Mouse (Mus musculus) midbrain, embryonic 16.5 days (tissue): ENCODE data around the gene Fstl4. TPM values are rescaled to one million over a fixed set of nuclear protein-coding genes. Genes with fewer than 3 reads are reported as not detected.

ENCODE experiments used
- ATAC-seq: fragments of 200-750 bp; cut with Nextera tagmentation; 2 replicates; pipeline ENCODE4 v1.8.0; 2017; ENCODE audit warnings: moderate TSS enrichment
- H3K27ac ChIP-seq: fragments of 300-500 bp; sonication (generic); 2 replicates; pipeline ENCODE4 v1.5.1; 2014; ENCODE audit warnings: mild to moderate bottlenecking, low read length, mixed read lengths
- H3K27me3 ChIP-seq: fragments of 300-500 bp; sonication (generic); 2 replicates; pipeline ENCODE4 v1.6.1; 2014; ENCODE audit warnings: low read depth, low read length, mixed read lengths; ENCODE audit not compliant: control insufficient read depth, insufficient read depth
- H3K36me3 ChIP-seq: fragments of 300-500 bp; sonication (generic); 2 replicates; pipeline ENCODE4 v1.6.1; 2014; ENCODE audit warnings: mild to moderate bottlenecking, low read length, moderate library complexity, mixed read lengths; ENCODE audit not compliant: control insufficient read depth, insufficient read depth
- H3K4me1 ChIP-seq: fragments of 300-500 bp; sonication (generic); 2 replicates; pipeline ENCODE4 v1.6.1; 2014; ENCODE audit warnings: mild to moderate bottlenecking, low read length, mixed read lengths; ENCODE audit not compliant: control insufficient read depth, insufficient read depth
- H3K4me2 ChIP-seq: fragments of 300-500 bp; sonication (generic); 2 replicates; pipeline ENCODE4 v1.6.1; 2014; ENCODE audit warnings: mild to moderate bottlenecking, low read length, mixed read lengths
- H3K4me3 ChIP-seq: fragments of 300-500 bp; sonication (generic); 2 replicates; pipeline ENCODE4 v1.5.1; 2014; ENCODE audit warnings: low read depth, mild to moderate bottlenecking, low read length, moderate library complexity, mixed read lengths
- H3K9ac ChIP-seq: fragments of 300-500 bp; sonication (generic); 2 replicates; pipeline ENCODE4 v1.6.1; 2014; ENCODE audit warnings: low read depth, low read length, mixed read lengths
- H3K9me3 ChIP-seq: fragments of 300-500 bp; sonication (generic); replicated peaks from 2 replicates; pipeline ENCODE4 v1.6.1; 2014; ENCODE audit warnings: mild to moderate bottlenecking, low read length, mixed read lengths; ENCODE audit not compliant: control insufficient read depth, poor library complexity, severe bottlenecking
- WGBS: fragments of 180-500 bp; shearing (Covaris S2); extraction: QIAGEN DNeasy Blood & Tissue Kit; methylation state at CpG from one replicate; pipeline ENCODE4 v1.1.7; 2014; 5-methylcytosine and 5-hydroxymethylcytosine counted together
- polyA plus RNA-seq: library from polyadenylated mRNA; unstranded; fragments of >200 nt; fragmentation: Nextera tagmentation; extraction: Ambion mirVana; gene quantifications from 2 replicates; pipeline ENCODE4 v1.2.1, GENCODE M21; 2015

Gene Fstl4
- polyA plus RNA-seq, 1 experiment from 2014 or later = 10.3 TPM

DNA sequence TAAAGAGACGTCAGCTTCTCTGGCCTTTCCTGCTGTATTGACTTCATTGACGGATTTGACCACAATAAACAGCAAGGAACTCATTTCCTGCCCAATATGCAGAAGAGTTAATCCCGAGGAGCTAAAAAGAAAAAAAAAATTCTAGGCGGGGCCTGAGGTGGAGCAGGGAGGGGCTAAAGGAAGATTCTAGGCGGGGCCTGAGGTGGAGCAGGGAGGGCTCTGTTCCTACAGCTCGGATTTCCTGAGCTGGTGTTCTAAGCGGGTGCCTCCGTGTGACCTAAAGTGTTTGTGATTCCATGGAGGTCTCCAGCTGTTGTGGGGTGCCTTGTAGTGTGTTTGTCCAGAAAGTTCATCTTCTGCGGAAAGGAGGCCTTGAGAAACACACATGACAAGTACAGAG is 25.2 kb upstream of the Fstl4 start:
- no peaks in the 10 kb centered on the region for H3K9me3 ChIP-seq
- no peak for ATAC-seq
- H3K36me3 ChIP-seq = no peaks in the 10 kb centered on the region
- H3K27ac ChIP-seq = no peak overlapping the region
- H3K4me1 ChIP-seq = no peaks in the 10 kb centered on the region; the same call in 1 of the 2 replicates
- H3K4me3 ChIP-seq = no peak overlapping the region
- no peak overlapping the region for H3K4me2 ChIP-seq
- H3K27me3 ChIP-seq = no peaks in the 10 kb centered on the region
- H3K9ac ChIP-seq = no peak overlapping the region
- WGBS = 17% methylated on average over 9 of the region's 9 CpGs

DNA sequence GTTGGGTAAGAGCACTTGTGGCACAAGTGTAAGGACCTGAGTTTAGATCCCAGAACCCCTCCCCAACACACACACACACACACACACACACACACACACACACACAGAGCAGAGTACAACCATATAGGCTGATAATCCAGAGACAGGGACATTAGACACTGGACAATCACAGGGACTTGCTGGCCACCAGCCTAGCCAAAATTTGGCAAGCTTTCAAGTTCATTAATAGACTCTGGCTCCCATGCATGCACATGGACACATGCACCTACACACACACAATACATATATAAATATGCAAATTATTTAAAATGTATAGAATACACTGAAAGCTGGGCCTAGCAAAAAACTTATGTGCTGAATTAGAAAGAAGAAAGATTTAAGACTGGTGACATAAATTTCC is 24.0 kb upstream of the Fstl4 start:
- Histone ChIP-seq H3K27me3 (no peaks in the 10 kb centered on the region), H3K4me1 (no peaks in the 10 kb centered on the region; the same call in 1 of the 2 replicates), H3K36me3 (no peaks in the 10 kb centered on the region), H3K4me2 (no peak overlapping the region), H3K9me3 (no peaks in the 10 kb centered on the region), H3K4me3 (no peak overlapping the region), H3K9ac (no peak overlapping the region), H3K27ac (no peak overlapping the region)
- no peak for ATAC-seq

DNA sequence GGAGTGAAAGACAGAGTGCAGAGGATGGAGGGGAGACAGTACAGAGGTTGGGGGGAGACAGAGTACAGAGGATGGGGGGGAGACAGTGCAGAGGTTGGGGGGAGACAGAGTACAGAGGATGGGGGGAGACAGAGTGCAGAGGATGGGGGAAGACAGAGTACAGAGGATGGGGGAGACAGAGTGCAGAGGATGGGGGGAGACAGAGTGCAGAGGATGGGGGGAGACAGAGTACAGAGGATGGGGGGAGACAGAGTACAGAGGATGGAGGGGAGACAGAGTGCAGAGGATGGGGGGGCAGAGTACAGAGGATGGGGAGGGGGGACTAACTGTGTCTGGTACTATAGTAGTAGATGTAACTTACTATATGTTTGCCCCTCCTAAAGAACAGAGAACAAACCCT is 20.5 kb upstream of the Fstl4 start:
- Histone ChIP-seq H3K27ac (no peak overlapping the region), H3K4me2 (no peak overlapping the region), H3K9me3 (no peaks in the 10 kb centered on the region), H3K27me3 (no peaks in the 10 kb centered on the region), H3K4me1 (no peaks in the 10 kb centered on the region), H3K4me3 (no peak overlapping the region), H3K36me3 (no peaks in the 10 kb centered on the region), H3K9ac (no peak overlapping the region)
- ATAC-seq = no peak

DNA sequence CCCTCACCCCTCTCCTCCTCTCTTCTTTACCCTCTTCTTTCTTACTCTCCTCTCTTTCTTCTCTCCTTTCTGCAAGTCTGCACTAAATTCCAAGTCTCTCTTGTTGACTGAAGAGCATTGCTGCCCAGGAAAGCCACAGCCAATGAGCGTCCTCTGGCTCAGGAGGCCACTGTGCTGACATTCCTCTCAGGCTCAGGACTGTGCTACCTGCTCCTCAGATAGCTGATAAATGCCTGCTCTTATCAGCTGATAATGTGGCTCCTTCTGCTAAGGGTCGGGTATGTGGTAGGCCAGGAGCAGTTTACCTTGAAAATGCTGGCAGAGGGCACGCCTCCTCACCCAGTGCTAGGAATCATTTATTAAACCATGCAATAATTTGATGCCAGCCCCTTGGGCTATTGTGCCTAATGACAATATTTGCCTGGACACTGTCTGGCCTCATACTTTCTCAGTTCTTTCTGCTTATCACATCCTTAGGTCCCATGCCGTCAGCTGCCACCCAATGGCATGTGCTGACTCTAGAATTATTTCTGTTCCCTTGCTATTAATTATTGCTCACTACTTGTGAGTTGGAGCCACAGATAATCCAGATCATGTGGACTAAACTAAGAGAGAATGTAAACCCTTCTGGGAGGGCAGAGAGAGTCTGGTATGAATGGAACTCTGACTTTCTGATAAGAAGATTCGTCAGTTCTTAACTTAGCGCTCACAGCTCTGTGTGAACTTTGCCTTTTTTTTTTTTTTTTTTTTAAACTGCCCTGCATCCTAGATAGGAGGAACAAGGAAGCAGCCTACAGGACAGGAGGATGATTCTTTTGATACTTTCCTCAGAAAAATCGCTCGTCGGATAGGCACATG is 19.6 kb upstream of the Fstl4 start:
- no peaks in the 10 kb centered on the region for H3K4me1 ChIP-seq
- WGBS = 67% methylated on average over 9 of the region's 9 CpGs
- H3K27ac ChIP-seq = no peak overlapping the region
- no peak for ATAC-seq
- no peak overlapping the region for H3K4me2 ChIP-seq
- no peaks in the 10 kb centered on the region for H3K9me3 ChIP-seq
- no peak overlapping the region for H3K9ac ChIP-seq
- no peaks in the 10 kb centered on the region for H3K36me3 ChIP-seq
- no peaks in the 10 kb centered on the region for H3K27me3 ChIP-seq
- no peak overlapping the region for H3K4me3 ChIP-seq

DNA sequence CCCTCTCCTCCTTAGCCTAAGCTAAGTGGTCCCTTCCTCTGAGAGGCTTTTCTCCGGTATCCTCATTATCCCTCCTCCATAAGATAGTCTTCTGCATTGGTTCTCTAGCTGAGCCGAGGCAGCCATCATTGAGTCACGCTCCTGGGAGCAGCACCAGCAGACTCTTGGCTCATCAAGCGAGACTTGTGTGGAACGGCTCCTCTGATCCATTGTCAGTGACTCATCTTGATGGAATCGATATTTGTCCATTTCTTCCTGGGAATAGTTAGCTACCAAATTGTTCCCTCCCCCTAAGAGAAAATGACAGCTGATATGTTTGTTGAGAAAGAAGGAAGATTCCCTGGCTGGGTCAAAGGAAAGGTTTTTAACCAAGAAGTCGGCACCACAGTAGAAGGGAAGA is 17.2 kb upstream of the Fstl4 start:
- no peaks in the 10 kb centered on the region for H3K4me1 ChIP-seq
- no peak overlapping the region for H3K4me3 ChIP-seq
- H3K9ac ChIP-seq = no peak overlapping the region
- H3K9me3 ChIP-seq = no peaks in the 10 kb centered on the region
- no peak overlapping the region for H3K27ac ChIP-seq
- no peaks in the 10 kb centered on the region for H3K27me3 ChIP-seq
- 78% methylated on average over 7 of the region's 7 CpGs for WGBS
- no peak for ATAC-seq
- H3K36me3 ChIP-seq = no peaks in the 10 kb centered on the region
- no peak overlapping the region for H3K4me2 ChIP-seq

DNA sequence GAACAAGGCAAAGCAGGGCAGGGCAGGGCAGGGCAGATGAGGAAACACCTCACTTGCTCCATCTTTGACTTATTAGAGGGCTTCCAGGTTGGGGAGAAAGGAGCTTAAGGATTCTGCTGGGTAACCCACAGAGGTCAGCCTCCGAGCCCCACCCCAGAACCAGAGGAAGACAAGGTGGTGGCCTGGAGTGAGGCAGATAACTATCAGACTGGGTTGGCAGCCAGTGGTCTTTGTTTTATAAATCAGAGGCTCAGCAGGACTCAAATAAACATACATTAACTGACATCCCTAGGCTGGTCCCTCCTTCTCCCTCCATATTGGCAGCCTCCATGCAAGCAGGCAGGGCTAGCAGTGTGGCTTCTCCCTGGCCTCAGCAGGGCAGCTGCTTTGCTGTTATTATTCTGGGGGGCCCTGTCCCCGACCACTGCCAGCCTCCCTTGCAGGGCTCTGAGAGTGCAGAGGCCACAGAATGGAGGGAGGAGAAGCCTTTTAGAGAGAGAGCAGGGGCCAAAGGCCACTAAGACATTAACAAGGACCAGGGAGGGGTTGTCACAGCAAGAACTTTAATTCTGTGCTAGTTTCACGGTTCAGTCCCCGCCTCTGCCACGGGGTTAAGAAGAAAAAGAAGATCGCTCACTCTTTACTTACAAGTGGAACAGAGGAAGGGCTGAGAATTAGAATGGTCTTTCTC is 16.5 kb upstream of the Fstl4 start:
- H3K27me3 ChIP-seq = no peaks in the 10 kb centered on the region
- no peak overlapping the region for H3K9ac ChIP-seq
- WGBS = 20% methylated on average over 6 of the region's 6 CpGs
- no peak overlapping the region for H3K27ac ChIP-seq
- no peak for ATAC-seq
- H3K4me2 ChIP-seq = no peak overlapping the region
- H3K9me3 ChIP-seq = no peaks in the 10 kb centered on the region
- no peak overlapping the region for H3K4me3 ChIP-seq
- H3K36me3 ChIP-seq = no peaks in the 10 kb centered on the region
- no peaks in the 10 kb centered on the region for H3K4me1 ChIP-seq

DNA sequence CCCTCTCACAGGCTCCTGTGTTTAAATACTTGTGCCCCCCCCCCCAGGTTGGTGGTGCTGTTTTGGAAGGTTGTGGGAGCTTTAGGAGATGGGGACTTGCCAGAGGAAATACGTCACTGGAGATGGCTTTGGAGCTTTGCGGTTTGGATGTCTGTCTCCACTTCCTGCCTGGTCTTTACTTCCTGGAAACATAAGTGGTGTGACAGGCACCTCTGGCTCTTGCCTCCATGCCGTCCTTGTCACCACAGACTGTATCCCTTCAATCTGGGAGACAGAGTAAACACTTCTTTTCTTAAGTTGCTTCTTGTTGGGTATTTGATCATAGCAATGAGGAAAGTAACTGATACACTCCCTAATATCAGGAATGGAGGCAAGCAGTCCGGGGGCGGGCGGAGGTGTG is 14.4 kb upstream of the Fstl4 start:
- Histone ChIP-seq H3K27me3 (no peaks in the 10 kb centered on the region), H3K9ac (no peak overlapping the region), H3K4me2 (no peak overlapping the region), H3K4me1 (no peaks in the 10 kb centered on the region), H3K36me3 (no peaks in the 10 kb centered on the region), H3K9me3 (no peaks in the 10 kb centered on the region), H3K4me3 (no peak overlapping the region), H3K27ac (no peak overlapping the region)
- whole genome bisulfite sequencing = 90% methylated on average over 6 of the region's 6 CpGs
- ATAC-seq = no peak

DNA sequence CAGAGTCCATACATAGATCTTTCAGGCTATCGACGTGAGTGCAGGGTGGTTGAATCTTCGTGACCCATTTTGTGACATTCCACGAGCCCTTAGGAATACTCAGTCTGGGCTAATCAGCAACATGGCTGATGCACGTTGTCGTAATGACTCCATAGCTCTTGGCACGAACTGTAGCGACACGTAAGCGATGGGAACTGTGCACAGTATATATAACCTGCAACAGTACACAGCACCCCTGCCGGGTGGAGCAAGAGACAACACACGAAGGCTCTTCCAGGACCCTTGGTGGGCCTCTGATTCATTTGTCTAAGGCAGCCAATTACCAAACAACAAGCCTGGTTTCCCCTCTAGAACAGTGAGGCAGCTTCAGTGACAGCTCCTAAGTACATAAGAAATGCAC is 11.9 kb upstream of the Fstl4 start:
- no peak overlapping the region for H3K27ac ChIP-seq
- H3K4me1 ChIP-seq = no peaks in the 10 kb centered on the region
- no peaks in the 10 kb centered on the region for H3K27me3 ChIP-seq
- H3K9me3 ChIP-seq = no peaks in the 10 kb centered on the region
- no peaks in the 10 kb centered on the region for H3K36me3 ChIP-seq
- no peak overlapping the region for H3K4me2 ChIP-seq
- 88% methylated on average over 12 of the region's 12 CpGs for WGBS
- no peak overlapping the region for H3K9ac ChIP-seq
- no peak overlapping the region for H3K4me3 ChIP-seq
- no peak for ATAC-seq

DNA sequence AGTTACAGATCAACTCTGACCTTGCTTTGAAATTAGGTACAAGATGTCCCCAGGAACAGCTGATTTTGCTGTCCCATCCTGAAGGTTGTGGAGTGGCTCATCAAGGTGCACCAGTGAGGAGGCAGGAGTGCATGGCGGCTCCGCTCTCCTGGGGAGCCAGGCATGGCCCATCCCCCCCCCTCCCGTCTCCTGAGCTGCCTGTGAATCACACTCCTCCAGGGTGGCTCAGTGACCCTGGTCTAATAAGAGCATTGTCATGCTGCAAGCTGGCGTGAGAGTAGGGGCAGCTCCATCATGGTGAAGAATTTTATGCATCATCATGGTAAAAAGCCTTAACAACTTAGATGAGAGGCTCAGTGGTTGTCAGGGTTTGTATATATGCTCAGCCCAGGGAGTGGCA is 11.2 kb upstream of the Fstl4 start:
- no peak for ATAC-seq
- no peaks in the 10 kb centered on the region for H3K9me3 ChIP-seq
- H3K27me3 ChIP-seq = no peaks in the 10 kb centered on the region
- no peaks in the 10 kb centered on the region for H3K4me1 ChIP-seq
- H3K9ac ChIP-seq = no peak overlapping the region
- no peak overlapping the region for H3K4me2 ChIP-seq
- no peak overlapping the region for H3K4me3 ChIP-seq
- no peak overlapping the region for H3K27ac ChIP-seq
- 33% methylated on average over 4 of the region's 4 CpGs for WGBS
- H3K36me3 ChIP-seq = no peaks in the 10 kb centered on the region
